Mouse (Mus musculus) kidney, embryonic 16.5 days (tissue): ENCODE results near the gene Tuft1. TPM values are rescaled to one million over a fixed set of nuclear protein-coding genes. Genes with fewer than 3 reads are reported as not detected.
"Not testable (repeated sequence)": the region's sequence is repeated elsewhere in the genome, so short reads cannot be mapped to it uniquely, and the experiment has no call there.

ENCODE experiments used
- ATAC-seq: fragments of 200-750 bp; cut with Nextera tagmentation; 2 replicates; pipeline ENCODE4 v1.8.0; 2017; ENCODE audit warnings: moderate TSS enrichment; ENCODE audit not compliant: low FRiP score, low TSS enrichment
- H3K27ac ChIP-seq: fragments of 300-500 bp; sonication (generic); 2 replicates; pipeline ENCODE4 v1.5.1; 2014; ENCODE audit warnings: low read length
- H3K27me3 ChIP-seq: fragments of 300-500 bp; sonication (generic); 2 replicates; pipeline ENCODE4 v1.6.1; 2014; ENCODE audit warnings: low read length, control low read depth, mixed read lengths; ENCODE audit not compliant: insufficient read depth
- H3K36me3 ChIP-seq: fragments of 300-500 bp; sonication (generic); 2 replicates; pipeline ENCODE4 v1.6.1; 2014; ENCODE audit warnings: low read length, control low read depth, mixed read lengths; ENCODE audit not compliant: insufficient read depth
- H3K4me1 ChIP-seq: fragments of 300-500 bp; sonication (generic); 2 replicates; pipeline ENCODE4 v1.6.1; 2014; ENCODE audit warnings: low read length, control low read depth, mixed read lengths; ENCODE audit not compliant: insufficient read depth
- H3K4me2 ChIP-seq: fragments of 300-500 bp; sonication (generic); replicated peaks from 2 replicates; pipeline ENCODE4 v1.6.1; 2014; ENCODE audit warnings: low read depth, low read length
- H3K4me3 ChIP-seq: fragments of 300-500 bp; sonication (generic); 2 replicates; pipeline ENCODE4 v1.5.1; 2014; ENCODE audit warnings: mild to moderate bottlenecking, low read length
- H3K9ac ChIP-seq: fragments of 300-500 bp; sonication (generic); replicated peaks from 2 replicates; pipeline ENCODE4 v1.6.1; 2014; ENCODE audit warnings: low read length
- H3K9me3 ChIP-seq: fragments of 300-500 bp; sonication (generic); 2 replicates; pipeline ENCODE4 v1.6.1; 2016; ENCODE audit warnings: low read length, control low read depth
- WGBS: fragments of 180-500 bp; shearing (Covaris S2); extraction: QIAGEN DNeasy Blood & Tissue Kit; methylation state at CpG from one replicate; pipeline ENCODE4 v1.1.7; 2014; 5-methylcytosine and 5-hydroxymethylcytosine counted together
- polyA plus RNA-seq: library from polyadenylated mRNA; unstranded; fragments of >200 nt; fragmentation: Nextera tagmentation; extraction: Ambion mirVana; gene quantifications from 2 replicates; pipeline ENCODE4 v1.2.1, GENCODE M21; 2015

Tuft1 gene
- polyA plus RNA-seq, 1 experiment from 2014 or later = 9.7 TPM

GRCm38 (mm10) chr3:94690162-94690561, 31.5 kb upstream of the Tuft1 start:
- H3K9ac ChIP-seq, H3K4me3 ChIP-seq, H3K27ac ChIP-seq, H3K4me2 ChIP-seq, H3K9me3 ChIP-seq, H3K27me3 ChIP-seq, H3K36me3 ChIP-seq: not testable (repeated sequence)
- WGBS = 62% methylated on average over 6 of the region's 6 CpGs
- ATAC-seq = peak; percentile 33; the same call in 1 of the 2 replicates
- H3K4me1 ChIP-seq = peaks cover 15% of the 10 kb centered on the region

DNA sequence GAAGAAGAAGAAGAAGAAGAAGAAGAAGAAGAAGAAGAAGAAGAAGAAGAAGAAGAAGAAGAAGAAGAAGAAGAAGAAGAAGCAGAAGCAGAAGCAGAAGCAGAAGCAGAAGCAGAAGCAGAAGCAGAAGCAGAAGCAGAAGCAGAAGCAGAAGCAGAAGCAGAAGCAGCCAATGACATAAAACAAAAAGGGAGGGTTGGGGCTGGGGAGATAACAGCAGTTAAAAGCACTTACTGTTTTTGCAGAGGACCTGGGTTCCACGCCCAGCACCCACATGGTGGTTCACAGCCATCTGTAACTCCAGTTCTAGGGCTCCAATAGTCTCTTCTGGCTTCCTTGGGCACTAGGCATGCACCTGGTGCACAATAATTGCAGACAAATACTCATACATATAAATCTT, 30.5 kb upstream of the Tuft1 start:
- H3K27me3 ChIP-seq, H3K9me3 ChIP-seq, H3K9ac ChIP-seq, H3K4me3 ChIP-seq, H3K36me3 ChIP-seq, H3K4me2 ChIP-seq, H3K27ac ChIP-seq, ATAC-seq: not testable (repeated sequence)
- 59% methylated on average over 1 of the region's 1 CpGs for WGBS
- H3K4me1 ChIP-seq = peaks cover 15% of the 10 kb centered on the region

DNA sequence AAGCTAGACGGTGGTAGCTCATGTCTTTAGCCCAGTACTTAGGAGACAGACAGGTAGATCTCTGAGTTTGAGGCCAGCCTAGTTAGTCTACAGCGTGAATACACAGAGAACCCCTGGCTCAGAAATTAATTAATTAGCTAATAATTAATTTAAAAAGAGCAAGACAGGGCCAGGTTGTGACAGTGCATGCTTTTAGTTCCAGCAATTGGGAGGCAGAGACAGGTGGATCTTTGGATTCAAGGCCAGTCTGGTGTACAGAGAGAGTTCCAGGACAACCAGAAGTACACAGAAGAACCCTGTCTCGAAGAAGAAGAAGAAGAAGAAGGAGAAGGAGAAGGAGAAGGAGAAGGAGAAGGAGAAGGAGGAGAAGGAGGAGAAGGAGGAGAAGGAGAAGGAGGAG, 30.0 kb upstream of the Tuft1 start:
- not testable (repeated sequence) for H3K4me3 ChIP-seq, H3K9ac ChIP-seq, ATAC-seq, H3K27ac ChIP-seq, H3K36me3 ChIP-seq, H3K27me3 ChIP-seq, H3K4me2 ChIP-seq, H3K9me3 ChIP-seq
- H3K4me1 ChIP-seq = peaks cover 14% of the 10 kb centered on the region
- WGBS = 96% methylated on average over 2 of the region's 3 CpGs

GRCm38 (mm10) chr3:94685989-94686772, 27.5 kb upstream of the Tuft1 start:
- not testable (repeated sequence) for H3K9ac ChIP-seq, H3K4me3 ChIP-seq, H3K27me3 ChIP-seq, H3K4me1 ChIP-seq, ATAC-seq, H3K4me2 ChIP-seq, H3K27ac ChIP-seq, H3K9me3 ChIP-seq, H3K36me3 ChIP-seq
- 88% methylated on average over 8 of the region's 8 CpGs for WGBS

DNA sequence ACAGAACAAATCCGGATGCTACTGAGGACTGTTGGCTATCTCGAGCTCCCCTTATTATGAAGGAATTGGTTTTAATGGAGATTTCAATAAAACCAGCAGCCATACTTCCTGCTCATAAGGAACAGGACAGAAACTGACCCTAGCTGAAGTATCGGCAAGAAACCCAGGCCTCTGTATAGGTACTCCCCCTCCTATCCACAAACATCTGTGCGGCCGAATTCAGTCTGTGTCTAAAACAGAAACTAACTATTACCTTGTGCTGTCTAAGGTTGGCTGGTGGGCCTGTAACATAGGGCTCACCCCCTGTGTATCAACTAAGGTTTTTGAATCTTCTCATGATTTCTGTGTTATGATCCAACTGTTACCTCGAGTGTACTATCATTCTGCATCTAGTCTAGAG, 25.0 kb upstream of the Tuft1 start:
- 69% methylated on average over 6 of the region's 6 CpGs for WGBS

GRCm38 (mm10) chr3:94680783-94681182, 22.1 kb upstream of the Tuft1 start:
- Histone ChIP-seq H3K4me3 (no peak overlapping the region), H3K9me3 (no peaks in the 10 kb centered on the region), H3K27ac (no peak overlapping the region), H3K36me3 (no peaks in the 10 kb centered on the region), H3K4me2 (no peak overlapping the region), H3K9ac (no peak overlapping the region), H3K27me3 (no peaks in the 10 kb centered on the region), H3K4me1 (no peaks in the 10 kb centered on the region)
- 68% methylated on average over 16 of the region's 16 CpGs for WGBS
- ATAC-seq = no peak

More for the DNA sequence above, 25.0 kb upstream of the Tuft1 start:
- Histone ChIP-seq H3K4me3 (no peak overlapping the region), H3K9me3 (no peaks in the 10 kb centered on the region), H3K27ac (no peak overlapping the region), H3K4me1 (no peaks in the 10 kb centered on the region), H3K4me2 (no peak overlapping the region), H3K36me3 (no peaks in the 10 kb centered on the region), H3K9ac (no peak overlapping the region), H3K27me3 (no peaks in the 10 kb centered on the region)
- no peak for ATAC-seq

- H3K9ac ChIP-seq, H3K27ac ChIP-seq, H3K9me3 ChIP-seq, H3K4me1 ChIP-seq, ATAC-seq, H3K4me2 ChIP-seq, H3K4me3 ChIP-seq, H3K36me3 ChIP-seq, H3K27me3 ChIP-seq: not testable (repeated sequence)
- 87% methylated on average over 12 of the region's 12 CpGs for WGBS
These were observed 21.4 kb upstream of the Tuft1 start for GRCm38 (mm10) chr3:94680032-94680431.

GRCm38 (mm10) chr3:94679351-94679841, 20.7 kb upstream of the Tuft1 start:
- 63% methylated on average over 8 of the region's 8 CpGs for WGBS
- Histone ChIP-seq H3K4me3 (no peak overlapping the region), H3K4me2 (no peak overlapping the region), H3K36me3 (no peaks in the 10 kb centered on the region), H3K27me3 (no peaks in the 10 kb centered on the region), H3K9me3 (no peaks in the 10 kb centered on the region), H3K27ac (no peak overlapping the region), H3K4me1 (no peaks in the 10 kb centered on the region), H3K9ac (no peak overlapping the region)
- ATAC-seq = peak; percentile 79

DNA sequence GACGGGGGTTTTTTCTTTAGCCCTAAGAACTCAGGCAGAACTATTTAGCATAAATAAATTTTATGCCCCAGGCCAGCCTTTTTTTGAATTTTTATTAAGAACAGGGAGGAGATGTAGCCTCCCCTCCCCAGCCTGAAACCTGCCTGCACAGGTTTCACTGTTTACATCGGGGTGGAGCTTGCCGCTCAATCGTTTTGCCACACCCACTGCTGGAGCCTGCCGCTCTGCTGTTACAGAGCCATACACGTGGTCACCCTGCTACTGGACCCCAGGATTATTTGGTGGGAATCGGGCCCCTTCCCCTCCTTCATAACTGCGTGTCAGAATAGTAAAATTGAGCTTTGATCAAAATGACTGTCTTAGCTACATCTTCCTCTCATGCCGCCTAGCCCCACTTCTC, 16.4 kb upstream of the Tuft1 start:
- H3K9ac ChIP-seq, H3K4me2 ChIP-seq, H3K27me3 ChIP-seq, H3K4me3 ChIP-seq, H3K4me1 ChIP-seq, H3K9me3 ChIP-seq, ATAC-seq, H3K36me3 ChIP-seq, H3K27ac ChIP-seq: not testable (repeated sequence)
- WGBS = 79% methylated on average over 9 of the region's 9 CpGs

DNA sequence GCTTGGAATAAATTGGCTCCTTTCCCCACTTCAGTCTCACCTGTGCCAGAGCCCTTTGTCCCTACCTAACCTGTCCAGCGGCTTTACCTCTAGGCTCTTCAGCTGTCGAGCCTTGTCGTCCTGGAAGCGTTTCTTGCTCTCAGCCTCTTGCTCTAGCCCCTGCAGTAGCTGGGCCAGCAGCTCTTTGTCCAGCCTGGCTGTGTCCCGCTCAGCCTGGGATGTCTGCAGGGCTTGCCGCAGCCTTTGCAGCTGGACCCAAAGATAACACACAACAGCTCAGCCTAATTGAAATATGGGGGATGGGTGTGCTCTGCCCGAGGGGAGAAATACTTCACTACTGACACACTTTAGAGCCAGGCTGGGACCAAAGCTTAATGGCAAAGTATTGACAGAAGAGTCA, 7.2 kb upstream of the Tuft1 start:
- H3K9me3 ChIP-seq, H3K9ac ChIP-seq, H3K27ac ChIP-seq, H3K4me2 ChIP-seq, H3K4me1 ChIP-seq, ATAC-seq, H3K27me3 ChIP-seq, H3K36me3 ChIP-seq, H3K4me3 ChIP-seq: not testable (repeated sequence)
- 23% methylated on average over 7 of the region's 7 CpGs for WGBS
